Mouse (Mus musculus) heart, postnatal 14 days (tissue): ENCODE results near the gene Cst7. TPM values are rescaled to one million over a fixed set of nuclear protein-coding genes. Genes with fewer than 3 reads are reported as not detected.

ENCODE experiments used
- DNase-seq, 2 experiments: peaks; one replicate each; pipeline ENCODE4 v3.0.0; 2021 to 2022
- intact Hi-C: fragments of 180-260 bp; cut with DNase I; formaldehyde crosslinking; loops from one replicate; pipeline ENCODE4 v1.15.1; 2025
- total RNA-seq, 2 experiments: library from RNA; stranded (reverse); gene quantifications; 2 replicates each; pipeline ENCODE4 v1.2.3; 2021

The Cst7 gene
- total RNA-seq, 2 experiments from 2014 or later, result not detected

GRCm38 (mm10) chr2:150623957-150624356, 53.7 kb downstream of the Cst7 start:
- no peak for DNase-seq

DNA sequence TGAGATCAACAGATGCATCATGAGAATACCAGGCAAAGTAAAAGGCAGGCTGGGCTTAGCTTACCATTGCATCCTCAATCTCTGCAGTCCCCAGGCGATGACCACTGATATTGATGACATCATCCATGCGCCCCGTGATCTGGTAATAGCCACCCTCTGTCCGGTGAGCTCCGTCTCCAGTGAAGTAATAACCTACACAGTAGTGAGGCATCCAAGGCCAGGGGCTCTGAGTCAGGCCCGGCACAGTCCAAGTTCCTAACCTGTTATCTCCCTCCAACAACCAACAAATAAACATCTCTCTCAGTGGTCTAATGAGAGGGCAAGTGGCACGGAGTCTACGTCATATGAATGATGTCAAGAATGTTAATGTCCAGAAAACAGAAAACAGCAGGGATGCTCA, 54.7 kb downstream of the Cst7 start:
- intact Hi-C loops, result no loop called here
- no peak for DNase-seq

More at GRCm38 (mm10) chr2:150623957-150624356, 53.7 kb downstream of the Cst7 start:
- intact Hi-C loops, result no loop called here

GRCm38 (mm10) chr2:150627140-150627539, 56.9 kb downstream of the Cst7 start:
- intact Hi-C loops, result no loop called here
- no peak for DNase-seq

Other genes with a start within 250 kb of the Cst7 start
- not detected for gene Gm10130, start 246.7 kb upstream of the Cst7 start, total RNA-seq
- gene 3300002I08Rik, start 207.7 kb upstream of the Cst7 start, total RNA-seq, result 1 to 10 TPM; 2.4 to 2.5 TPM
- 1 to 10 TPM; 5.2 to 6.0 TPM for gene Zfp442, start 118.9 kb upstream of the Cst7 start, total RNA-seq
- under 1 TPM; 0.10 to 0.17 TPM for gene Zfp345, start 85.3 kb upstream of the Cst7 start, total RNA-seq
- 10 to 100 TPM; 46.6 to 48.6 TPM for gene Apmap, start 38.2 kb downstream of the Cst7 start, total RNA-seq
- gene Acss1, start 98.1 kb downstream of the Cst7 start, total RNA-seq, result 100 to 1,000 TPM; 121 to 136 TPM
- not detected for gene Vsx1, start 118.9 kb downstream of the Cst7 start, total RNA-seq
- 10 to 100 TPM; 13.3 to 15.0 TPM for gene Entpd6, start 178.6 kb downstream of the Cst7 start, total RNA-seq
- gene Pygb, start 216.3 kb downstream of the Cst7 start, total RNA-seq, result 100 to 1,000 TPM; 413 to 424 TPM